Mouse (Mus musculus) hindbrain, embryonic 12.5 days (tissue): ENCODE measurements around the gene Srsf1. TPM values are rescaled to one million over a fixed set of nuclear protein-coding genes. Genes with fewer than 3 reads are reported as not detected.
A peak's percentile ranks its signal among the peaks of the same experiment; 100 is the strongest.

Experiments
- ATAC-seq: fragments of 200-750 bp; cut with Nextera tagmentation; 2 replicates; pipeline ENCODE4 v1.8.0; 2017; ENCODE audit warnings: moderate TSS enrichment; ENCODE audit not compliant: low FRiP score
- H3K27ac ChIP-seq: fragments of 300-500 bp; sonication (generic); 2 replicates; pipeline ENCODE4 v1.5.1; 2016; ENCODE audit warnings: mild to moderate bottlenecking
- H3K27me3 ChIP-seq: fragments of 300-500 bp; sonication (generic); 2 replicates; pipeline ENCODE4 v1.6.1; 2016; ENCODE audit warnings: mild to moderate bottlenecking
- H3K36me3 ChIP-seq: fragments of 300-500 bp; sonication (generic); 2 replicates; pipeline ENCODE4 v1.6.1; 2016; ENCODE audit warnings: mild to moderate bottlenecking
- H3K4me1 ChIP-seq: fragments of 300-500 bp; sonication (generic); 2 replicates; pipeline ENCODE4 v1.6.1; 2016
- H3K4me2 ChIP-seq: fragments of 300-500 bp; sonication (generic); replicated peaks from 2 replicates; pipeline ENCODE4 v1.6.1; 2016; ENCODE audit warnings: mild to moderate bottlenecking
- H3K4me3 ChIP-seq: fragments of 300-500 bp; sonication (generic); 2 replicates; pipeline ENCODE4 v1.5.1; 2016; ENCODE audit warnings: mild to moderate bottlenecking
- H3K9ac ChIP-seq: fragments of 300-500 bp; sonication (generic); 2 replicates; pipeline ENCODE4 v1.6.1; 2016; ENCODE audit warnings: mild to moderate bottlenecking, moderate library complexity
- H3K9me3 ChIP-seq: fragments of 300-500 bp; sonication (generic); replicated peaks from 2 replicates; pipeline ENCODE4 v1.6.1; 2016; ENCODE audit warnings: mild to moderate bottlenecking
- WGBS: fragments of 180-500 bp; shearing (Covaris S2); methylation state at CpG from one replicate; pipeline ENCODE4 v1.1.7; 2016; 5-methylcytosine and 5-hydroxymethylcytosine counted together
- polyA plus RNA-seq: library from polyadenylated mRNA; unstranded; fragments of >200 nt; fragmentation: Nextera tagmentation; extraction: Ambion mirVana; gene quantifications from 2 replicates; pipeline ENCODE4 v1.2.1, GENCODE M21; 2016

The Srsf1 gene
- 468 and 477 TPM in 2 replicates for polyA plus RNA-seq

- under 1% methylated on average over 60 of the region's 60 CpGs for WGBS
- peak; percentile 93 for ATAC-seq
- peak within 1 kb of the TSS; percentile 97 for H3K4me3 ChIP-seq
- peak within 1 kb of the TSS; percentile 99 for H3K27ac ChIP-seq
- peaks cover 24% of the 10 kb centered on the region for H3K4me1 ChIP-seq
- H3K36me3 ChIP-seq: peaks cover 18% of the 10 kb centered on the region
- H3K9ac ChIP-seq: peak within 1 kb of the TSS; percentile 99
- 0 out of 2 replicates have a peak, but pooled peaks cover 3% of the 10 kb centered on the region for H3K9me3 ChIP-seq
- H3K27me3 ChIP-seq: no peaks in the 10 kb centered on the region
- H3K4me2 ChIP-seq: peak within 1 kb of the TSS; percentile 91
These were observed at the start of gene Srsf1 for GRCm38 (mm10) chr11:88046944-88047794. TSS of gene Srsf1 (plus strand) at chr11:88047373.

- no peaks in the 10 kb centered on the region for H3K4me1 ChIP-seq
- H3K9ac ChIP-seq: no peak overlapping the region
- H3K4me3 ChIP-seq: no peak overlapping the region
- WGBS: 92% methylated on average over 5 of the region's 5 CpGs
- H3K27me3 ChIP-seq: no peaks in the 10 kb centered on the region
- no peak for ATAC-seq
- no peaks in the 10 kb centered on the region for H3K9me3 ChIP-seq
- H3K27ac ChIP-seq: no peak overlapping the region
- H3K36me3 ChIP-seq: peaks cover 10% of the 10 kb centered on the region; the same call in 1 of the 2 replicates
- no peak overlapping the region for H3K4me2 ChIP-seq
These were observed 47.4 kb upstream of the Srsf1 start for GRCm38 (mm10) chr11:87999751-88000150.

GRCm38 (mm10) chr11:88002738-88003137, 44.4 kb upstream of the Srsf1 start:
- Histone ChIP-seq H3K27me3 (no peaks in the 10 kb centered on the region), H3K9me3 (no peaks in the 10 kb centered on the region), H3K27ac (no peak overlapping the region), H3K4me1 (no peaks in the 10 kb centered on the region), H3K4me3 (no peak overlapping the region), H3K9ac (no peak overlapping the region), H3K4me2 (no peak overlapping the region), H3K36me3 (peaks cover 10% of the 10 kb centered on the region; the same call in 1 of the 2 replicates)
- ATAC-seq: no peak
- 69% methylated on average over 4 of the region's 4 CpGs for WGBS

- no peak overlapping the region for H3K9ac ChIP-seq
- H3K4me3 ChIP-seq: no peak overlapping the region
- no peaks in the 10 kb centered on the region for H3K9me3 ChIP-seq
- ATAC-seq: no peak
- peaks cover 9% of the 10 kb centered on the region; the same call in 1 of the 2 replicates for H3K36me3 ChIP-seq
- 75% methylated on average over 2 of the region's 2 CpGs for WGBS
- peaks cover 2% of the 10 kb centered on the region; the same call in 1 of the 2 replicates for H3K4me1 ChIP-seq
- H3K4me2 ChIP-seq: no peak overlapping the region
- H3K27me3 ChIP-seq: no peaks in the 10 kb centered on the region
- H3K27ac ChIP-seq: no peak overlapping the region
These were observed 43.0 kb upstream of the Srsf1 start for GRCm38 (mm10) chr11:88004123-88004522.

- no peaks in the 10 kb centered on the region for H3K9me3 ChIP-seq
- H3K4me3 ChIP-seq: no peak overlapping the region
- no peak for ATAC-seq
- peaks cover 11% of the 10 kb centered on the region for H3K4me1 ChIP-seq
- no peak overlapping the region for H3K9ac ChIP-seq
- no peak overlapping the region for H3K27ac ChIP-seq
- no peak overlapping the region for H3K4me2 ChIP-seq
- no peaks in the 10 kb centered on the region for H3K36me3 ChIP-seq
- WGBS: 71% methylated on average over 1 of the region's 1 CpGs
- no peaks in the 10 kb centered on the region for H3K27me3 ChIP-seq
These were observed 38.5 kb upstream of the Srsf1 start for GRCm38 (mm10) chr11:88008641-88009040.

- ATAC-seq: no peak
- Histone ChIP-seq H3K4me1 (peaks cover 11% of the 10 kb centered on the region), H3K36me3 (no peaks in the 10 kb centered on the region), H3K4me3 (no peak overlapping the region), H3K9me3 (no peaks in the 10 kb centered on the region), H3K27me3 (no peaks in the 10 kb centered on the region), H3K27ac (no peak overlapping the region), H3K9ac (0 out of 2 replicates have a peak overlapping the region, but pooled peaks have one; percentile 5), H3K4me2 (peak overlapping the region; percentile 19)
- 28% methylated on average over 16 of the region's 16 CpGs for WGBS
These were observed 37.5 kb upstream of the Srsf1 start for GRCm38 (mm10) chr11:88009542-88010190.

- WGBS: 76% methylated on average over 11 of the region's 11 CpGs
- Histone ChIP-seq H3K27ac (no peak overlapping the region), H3K4me1 (peaks cover 11% of the 10 kb centered on the region), H3K36me3 (no peaks in the 10 kb centered on the region), H3K4me3 (no peak overlapping the region), H3K4me2 (no peak overlapping the region), H3K27me3 (no peaks in the 10 kb centered on the region), H3K9me3 (no peaks in the 10 kb centered on the region), H3K9ac (no peak overlapping the region)
- ATAC-seq: no peak
These were observed 35.8 kb upstream of the Srsf1 start for GRCm38 (mm10) chr11:88011208-88011913.

- no peak for ATAC-seq
- Histone ChIP-seq H3K4me3 (no peak overlapping the region), H3K4me1 (peaks cover 11% of the 10 kb centered on the region), H3K9me3 (no peaks in the 10 kb centered on the region), H3K36me3 (no peaks in the 10 kb centered on the region), H3K9ac (no peak overlapping the region), H3K27ac (no peak overlapping the region), H3K27me3 (no peaks in the 10 kb centered on the region), H3K4me2 (no peak overlapping the region)
- 89% methylated on average over 7 of the region's 7 CpGs for WGBS
These were observed 35.2 kb upstream of the Srsf1 start for GRCm38 (mm10) chr11:88011914-88012419.

GRCm38 (mm10) chr11:88012621-88013244, 34.4 kb upstream of the Srsf1 start:
- no peak for ATAC-seq
- no peaks in the 10 kb centered on the region for H3K36me3 ChIP-seq
- no peak overlapping the region for H3K4me2 ChIP-seq
- WGBS: 92% methylated on average over 11 of the region's 11 CpGs
- H3K4me3 ChIP-seq: no peak overlapping the region
- no peaks in the 10 kb centered on the region for H3K9me3 ChIP-seq
- H3K4me1 ChIP-seq: peaks cover 11% of the 10 kb centered on the region
- H3K27me3 ChIP-seq: no peaks in the 10 kb centered on the region
- H3K27ac ChIP-seq: no peak overlapping the region
- no peak overlapping the region for H3K9ac ChIP-seq

- Histone ChIP-seq H3K9me3 (no peaks in the 10 kb centered on the region), H3K4me2 (no peak overlapping the region), H3K27me3 (no peaks in the 10 kb centered on the region), H3K9ac (no peak overlapping the region), H3K4me3 (no peak overlapping the region), H3K27ac (no peak overlapping the region), H3K4me1 (peaks cover 10% of the 10 kb centered on the region), H3K36me3 (no peaks in the 10 kb centered on the region)
- WGBS: 93% methylated on average over 10 of the region's 10 CpGs
- ATAC-seq: no peak
These were observed 33.5 kb upstream of the Srsf1 start for GRCm38 (mm10) chr11:88013632-88014031.

- Histone ChIP-seq H3K27me3 (no peaks in the 10 kb centered on the region), H3K36me3 (no peaks in the 10 kb centered on the region), H3K4me1 (peaks cover under 1% of the 10 kb centered on the region; the same call in 1 of the 2 replicates), H3K4me2 (no peak overlapping the region), H3K9me3 (no peaks in the 10 kb centered on the region), H3K9ac (no peak overlapping the region), H3K27ac (no peak overlapping the region; the same call in 1 of the 2 replicates), H3K4me3 (no peak overlapping the region)
- ATAC-seq: 0 out of 2 replicates have a peak, but pooled peaks have one; percentile 32
- WGBS: 87% methylated on average over 11 of the region's 11 CpGs
These were observed 32.0 kb upstream of the Srsf1 start for GRCm38 (mm10) chr11:88015161-88015560.
